Mouse (Mus musculus) intestine, embryonic 14.5 days (tissue): ENCODE measurements around the gene Kif24. TPM values are rescaled to one million over a fixed set of nuclear protein-coding genes. Genes with fewer than 3 reads are reported as not detected.

Experiments
- ATAC-seq: fragments of 200-750 bp; cut with Nextera tagmentation; replicated peaks from 2 replicates; pipeline ENCODE4 v1.8.0; 2017; ENCODE audit warnings: low read depth, moderate number of reproducible peaks, moderate TSS enrichment, moderate library complexity; ENCODE audit not compliant: low FRiP score, low TSS enrichment
- DNase-seq: peaks from one replicate; pipeline ENCODE4 v3.0.0-alpha.2; 2018; ENCODE audit warnings: low spot score
- H3K27ac ChIP-seq: fragments of 300-500 bp; sonication (generic); 2 replicates; pipeline ENCODE4 v1.5.1; 2014; ENCODE audit warnings: low read depth, mild to moderate bottlenecking, control low read depth
- H3K27me3 ChIP-seq: fragments of 300-500 bp; sonication (generic); replicated peaks from 2 replicates; pipeline ENCODE4 v1.6.1; 2014; ENCODE audit warnings: low read length, control low read depth; ENCODE audit not compliant: control insufficient read depth, insufficient read depth
- H3K36me3 ChIP-seq: fragments of 300-500 bp; sonication (generic); 2 replicates; pipeline ENCODE4 v1.6.1; 2014; ENCODE audit warnings: low read length, control low read depth; ENCODE audit not compliant: control insufficient read depth, insufficient read depth
- H3K4me1 ChIP-seq: fragments of 300-500 bp; sonication (generic); replicated peaks from 2 replicates; pipeline ENCODE4 v1.6.1; 2014; ENCODE audit warnings: low read length, control low read depth, mixed read lengths; ENCODE audit not compliant: control insufficient read depth, insufficient read depth
- H3K4me2 ChIP-seq: fragments of 300-500 bp; sonication (generic); 2 replicates; pipeline ENCODE4 v1.6.1; 2014; ENCODE audit warnings: low read length
- H3K4me3 ChIP-seq: fragments of 300-500 bp; sonication (generic); 2 replicates; pipeline ENCODE4 v1.5.1; 2014; ENCODE audit warnings: low read depth, low read length, control low read depth, mixed read lengths
- H3K9ac ChIP-seq: fragments of 300-500 bp; sonication (generic); 2 replicates; pipeline ENCODE4 v1.6.1; 2014; ENCODE audit warnings: mild to moderate bottlenecking, low read length
- H3K9me3 ChIP-seq: fragments of 300-500 bp; sonication (generic); 2 replicates; pipeline ENCODE4 v1.6.1; 2016; ENCODE audit warnings: low read length, control low read depth; ENCODE audit not compliant: control insufficient read depth
- WGBS: fragments of 180-500 bp; shearing (Covaris S2); extraction: QIAGEN DNeasy Blood & Tissue Kit; methylation state at CpG from one replicate; pipeline ENCODE4 v1.1.7; 2014; 5-methylcytosine and 5-hydroxymethylcytosine counted together
- polyA plus RNA-seq: library from polyadenylated mRNA; unstranded; fragments of >200 nt; fragmentation: Nextera tagmentation; extraction: Ambion mirVana; gene quantifications from 2 replicates; pipeline ENCODE4 v1.2.1, GENCODE M21; 2014

The Kif24 gene
- polyA plus RNA-seq, 1 experiment from 2014 or later, result 5.9 TPM

DNA sequence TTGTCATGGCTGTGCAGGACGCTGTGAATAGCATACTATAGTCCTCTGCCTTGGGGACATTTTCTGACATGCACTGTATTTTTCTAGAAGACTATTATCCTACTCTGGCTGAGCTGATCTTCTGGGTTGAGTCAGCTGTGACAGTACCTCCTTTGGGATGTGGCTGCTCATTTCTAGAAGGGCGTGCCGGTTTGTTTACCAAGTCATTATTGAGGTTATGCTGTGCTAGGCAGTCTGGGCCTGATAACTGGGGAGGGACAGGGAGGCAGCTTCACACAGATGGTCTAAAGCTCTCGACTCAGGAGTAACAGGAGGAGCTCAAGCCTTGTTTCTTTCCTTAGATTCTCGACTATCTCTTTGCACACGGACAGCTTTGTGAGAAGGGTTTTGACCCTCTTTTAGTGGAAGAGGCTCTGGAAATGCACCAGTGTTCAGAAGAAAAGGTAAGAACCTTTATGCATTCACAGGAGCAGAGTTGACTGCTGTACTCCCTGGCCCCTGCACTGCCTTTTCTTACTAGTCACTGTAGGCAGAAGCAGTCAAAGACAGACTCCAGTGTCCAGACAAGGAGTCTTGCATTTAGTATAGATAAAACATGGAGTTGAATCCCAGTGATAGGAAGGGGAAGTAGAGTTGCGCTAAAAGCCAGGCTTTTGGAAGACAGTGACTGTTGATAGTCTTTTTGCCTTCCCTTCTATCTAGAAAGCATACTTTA is 76.8 kb downstream of the Kif24 start:
- DNase-seq, result no peak

GRCm38 (mm10) chr4:41386412-41386975 is 78.2 kb downstream of the Kif24 start:
- ATAC-seq, result no peak
- no peak for DNase-seq
- Histone ChIP-seq H3K4me2 (no peak overlapping the region), H3K4me3 (no peak overlapping the region), H3K4me1 (no peaks in the 10 kb centered on the region), H3K27me3 (no peaks in the 10 kb centered on the region), H3K9me3 (no peaks in the 10 kb centered on the region), H3K27ac (no peak overlapping the region), H3K9ac (no peak overlapping the region), H3K36me3 (peaks cover 70% of the 10 kb centered on the region)
- WGBS, result 77% methylated on average over 1 of the region's 1 CpGs

More for the DNA sequence above, 76.8 kb downstream of the Kif24 start:
- Histone ChIP-seq H3K9me3 (no peaks in the 10 kb centered on the region), H3K27me3 (no peaks in the 10 kb centered on the region), H3K27ac (no peak overlapping the region), H3K4me1 (no peaks in the 10 kb centered on the region), H3K4me3 (no peak overlapping the region), H3K36me3 (peaks cover 76% of the 10 kb centered on the region), H3K4me2 (no peak overlapping the region), H3K9ac (no peak overlapping the region)
- no peak for ATAC-seq
- WGBS, result 76% methylated on average over 7 of the region's 7 CpGs

GRCm38 (mm10) chr4:41381213-41381950 is 83.3 kb downstream of the Kif24 start:
- ATAC-seq (no peak), DNase-seq (no peak)
- Histone ChIP-seq H3K4me2 (no peak overlapping the region), H3K4me3 (no peak overlapping the region), H3K36me3 (peaks cover 68% of the 10 kb centered on the region), H3K9me3 (no peaks in the 10 kb centered on the region), H3K9ac (no peak overlapping the region), H3K27ac (no peak overlapping the region), H3K4me1 (no peaks in the 10 kb centered on the region), H3K27me3 (no peaks in the 10 kb centered on the region)
- 93% methylated on average over 5 of the region's 5 CpGs for WGBS

GRCm38 (mm10) chr4:41377567-41377966 is 87.1 kb downstream of the Kif24 start:
- no peaks in the 10 kb centered on the region for H3K27me3 ChIP-seq
- no peaks in the 10 kb centered on the region for H3K4me1 ChIP-seq
- no peak overlapping the region for H3K4me2 ChIP-seq
- no peak for DNase-seq
- H3K9me3 ChIP-seq, result no peaks in the 10 kb centered on the region
- no peak overlapping the region for H3K4me3 ChIP-seq
- ATAC-seq, result no peak
- no peak overlapping the region for H3K9ac ChIP-seq
- no peak overlapping the region for H3K27ac ChIP-seq
- H3K36me3 ChIP-seq, result peaks cover 76% of the 10 kb centered on the region

GRCm38 (mm10) chr4:41369702-41370437 is 94.8 kb downstream of the Kif24 start:
- H3K4me2 ChIP-seq, result no peak overlapping the region
- H3K9me3 ChIP-seq, result no peaks in the 10 kb centered on the region
- no peak for DNase-seq
- 90% methylated on average over 9 of the region's 9 CpGs for WGBS
- ATAC-seq, result no peak
- H3K4me1 ChIP-seq, result no peaks in the 10 kb centered on the region
- H3K27ac ChIP-seq, result no peak overlapping the region
- no peak overlapping the region for H3K4me3 ChIP-seq
- H3K36me3 ChIP-seq, result peaks cover 62% of the 10 kb centered on the region
- H3K9ac ChIP-seq, result no peak overlapping the region
- H3K27me3 ChIP-seq, result no peaks in the 10 kb centered on the region

DNA sequence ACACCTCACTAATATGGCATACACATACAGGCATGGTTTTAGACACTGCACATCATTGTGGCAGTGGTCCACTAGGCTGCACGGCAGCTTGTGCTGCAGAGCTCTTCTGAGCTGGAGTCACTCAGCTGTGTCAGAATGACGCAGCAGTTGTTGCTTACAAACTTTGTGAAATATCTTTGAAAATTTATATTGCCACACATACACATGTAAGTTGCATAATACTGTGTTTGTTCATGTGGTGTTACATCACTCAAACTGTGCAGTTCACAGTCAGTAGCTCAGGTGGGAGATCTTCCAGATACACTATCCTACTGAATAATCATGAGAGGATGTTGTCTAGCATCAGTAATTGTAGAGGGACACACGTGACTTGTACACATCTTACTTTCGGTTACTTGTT is 96.5 kb downstream of the Kif24 start:
- no peak for ATAC-seq
- Histone ChIP-seq H3K4me1 (no peaks in the 10 kb centered on the region), H3K4me2 (no peak overlapping the region), H3K36me3 (peaks cover 49% of the 10 kb centered on the region), H3K9me3 (no peaks in the 10 kb centered on the region), H3K27ac (no peak overlapping the region), H3K4me3 (no peak overlapping the region), H3K9ac (no peak overlapping the region), H3K27me3 (no peaks in the 10 kb centered on the region)
- DNase-seq, result no peak
- WGBS, result 93% methylated on average over 4 of the region's 4 CpGs

- H3K36me3 ChIP-seq, result peaks cover 2% of the 10 kb centered on the region; the same call in 1 of the 2 replicates
- ATAC-seq (no peak), DNase-seq (no peak)
- no peaks in the 10 kb centered on the region for H3K4me1 ChIP-seq
- H3K27me3 ChIP-seq, result no peaks in the 10 kb centered on the region
- 93% methylated on average over 3 of the region's 3 CpGs for WGBS
- no peak overlapping the region for H3K27ac ChIP-seq
- H3K9me3 ChIP-seq, result no peaks in the 10 kb centered on the region
- H3K4me3 ChIP-seq, result no peak overlapping the region
- H3K9ac ChIP-seq, result no peak overlapping the region
- H3K4me2 ChIP-seq, result no peak overlapping the region
These were observed 103.6 kb downstream of the Kif24 start for GRCm38 (mm10) chr4:41361059-41361458.

DNA sequence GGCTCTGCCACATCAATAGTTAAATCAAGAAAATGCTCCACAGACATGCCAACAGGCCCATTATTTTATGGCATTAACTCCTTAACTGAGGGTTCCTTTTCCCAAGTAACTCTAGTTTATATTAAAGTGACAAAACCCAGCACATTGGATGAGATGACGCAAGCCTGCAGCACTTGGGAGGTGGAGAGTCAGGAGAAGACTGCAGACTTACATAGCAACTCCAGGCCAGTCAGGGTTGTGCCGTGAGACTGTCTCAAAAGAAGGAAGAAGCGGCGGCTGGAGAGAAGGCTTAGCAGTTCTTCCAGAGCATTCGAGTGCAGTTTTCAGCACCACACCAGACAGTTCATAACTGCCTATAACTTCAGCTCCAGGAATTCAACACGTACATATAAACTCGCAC is 105.3 kb downstream of the Kif24 start:
- ATAC-seq, result no peak
- Histone ChIP-seq H3K9me3 (no peaks in the 10 kb centered on the region), H3K27ac (no peak overlapping the region), H3K4me3 (no peak overlapping the region), H3K36me3 (peaks cover 8% of the 10 kb centered on the region; the same call in 1 of the 2 replicates), H3K4me1 (no peaks in the 10 kb centered on the region), H3K27me3 (no peaks in the 10 kb centered on the region), H3K9ac (no peak overlapping the region), H3K4me2 (no peak overlapping the region)
- WGBS, result 69% methylated on average over 7 of the region's 7 CpGs
- DNase-seq, result no peak
